Mouse (Mus musculus) E14TG2a.4 (cell line): Measurements from ENCODE around the gene Reps2.

Experiments used
- CTCF ChIP-seq: conservative IDR thresholded peaks from 2 replicates; pipeline ENCODE4 v1.5.1; 2014; ENCODE audit warnings: low read length
- NANOG ChIP-seq: IDR thresholded peaks from 2 replicates; pipeline ENCODE4 v1.6.1; 2014; ENCODE audit warnings: borderline replicate concordance, low read length, mixed read lengths

DNA sequence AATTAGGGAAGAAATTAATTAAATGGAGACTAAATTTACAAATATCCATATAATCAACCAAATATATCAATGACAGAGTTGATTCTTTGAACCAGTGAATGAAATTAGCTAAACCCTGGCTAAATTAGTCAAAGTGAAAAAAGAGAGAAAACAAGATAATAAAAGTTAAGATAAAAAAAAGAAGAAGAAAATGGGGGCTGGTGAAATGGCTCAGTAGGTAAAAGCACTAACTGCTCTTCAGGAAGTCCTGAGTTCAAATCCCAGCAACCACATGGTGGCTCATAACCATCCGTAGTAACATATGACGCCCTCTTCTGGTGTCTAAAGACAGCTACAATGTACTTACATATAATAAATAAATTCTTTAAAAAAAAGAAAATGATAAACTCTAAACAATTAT is 22.7 kb upstream of the Reps2 start:
- TF ChIP-seq CTCF = no peak
- no peak for TF ChIP-seq NANOG
